Mouse (Mus musculus): ENCODE results near the gene Cacng6.

The Cacng6 gene

DNA sequence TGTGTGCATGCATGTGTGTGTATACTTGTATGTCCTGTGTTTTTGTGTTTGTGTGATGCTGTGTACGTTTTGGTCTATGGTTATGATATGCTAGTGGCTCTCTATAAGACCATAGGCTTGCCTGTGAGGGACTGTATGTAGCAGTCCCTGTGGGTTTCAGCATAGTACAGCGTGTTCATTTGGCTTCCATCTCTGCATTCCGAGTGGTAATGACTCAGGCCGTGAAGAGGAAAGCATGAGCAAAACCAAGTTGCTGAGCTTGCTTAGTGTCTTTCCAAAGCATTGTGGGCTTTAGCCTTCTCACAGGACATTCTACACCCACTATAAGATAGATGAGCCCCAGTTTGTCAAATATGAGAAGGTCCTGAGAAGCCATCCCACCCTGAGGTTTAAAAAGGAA is 39.3 kb downstream of the Cacng6 start:
- no peak for DNase-seq (ENCODE audit: low spot score)

DNA sequence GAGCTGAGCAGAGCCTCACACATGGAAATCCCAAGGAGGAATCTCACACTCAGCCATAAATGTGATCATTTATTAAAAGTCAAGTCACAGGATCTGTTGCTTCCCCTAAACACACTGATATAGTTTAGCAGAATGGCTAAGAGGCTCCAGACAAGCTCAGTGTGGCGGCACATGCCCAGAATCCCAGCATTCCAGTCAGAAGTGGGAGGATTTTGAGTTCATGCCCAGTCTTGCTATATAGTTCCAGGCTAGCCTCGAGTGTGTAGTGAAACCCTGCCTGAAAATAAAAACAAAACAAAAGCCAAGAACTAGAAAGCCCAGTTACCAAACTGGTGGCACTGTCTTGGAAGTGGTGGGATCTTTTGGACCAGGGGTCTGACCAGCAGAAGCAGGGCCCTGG is 44.6 kb downstream of the Cacng6 start:
- DNase-seq (ENCODE audit: low spot score) = no peak

DNA sequence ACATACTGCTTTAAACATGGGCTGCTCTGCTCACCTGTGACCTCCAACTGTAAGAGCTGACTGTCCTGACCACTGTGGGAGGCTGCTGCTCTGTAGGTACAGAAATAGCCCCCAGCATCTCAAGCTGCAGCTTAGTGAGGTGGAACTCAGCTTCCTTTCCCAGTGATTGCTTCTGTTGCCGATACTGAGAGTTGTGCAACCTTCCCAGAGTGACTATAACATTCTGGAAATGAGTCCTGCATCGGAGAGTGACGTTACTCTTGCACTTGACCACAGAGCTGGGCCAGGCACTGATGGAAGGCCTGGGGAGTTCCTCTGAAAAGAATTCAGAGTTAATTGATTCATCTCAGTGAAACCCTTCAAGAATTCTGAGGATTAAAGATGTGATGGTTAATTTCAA is 48.8 kb downstream of the Cacng6 start:
- no peak for DNase-seq (ENCODE audit: low spot score)

DNA sequence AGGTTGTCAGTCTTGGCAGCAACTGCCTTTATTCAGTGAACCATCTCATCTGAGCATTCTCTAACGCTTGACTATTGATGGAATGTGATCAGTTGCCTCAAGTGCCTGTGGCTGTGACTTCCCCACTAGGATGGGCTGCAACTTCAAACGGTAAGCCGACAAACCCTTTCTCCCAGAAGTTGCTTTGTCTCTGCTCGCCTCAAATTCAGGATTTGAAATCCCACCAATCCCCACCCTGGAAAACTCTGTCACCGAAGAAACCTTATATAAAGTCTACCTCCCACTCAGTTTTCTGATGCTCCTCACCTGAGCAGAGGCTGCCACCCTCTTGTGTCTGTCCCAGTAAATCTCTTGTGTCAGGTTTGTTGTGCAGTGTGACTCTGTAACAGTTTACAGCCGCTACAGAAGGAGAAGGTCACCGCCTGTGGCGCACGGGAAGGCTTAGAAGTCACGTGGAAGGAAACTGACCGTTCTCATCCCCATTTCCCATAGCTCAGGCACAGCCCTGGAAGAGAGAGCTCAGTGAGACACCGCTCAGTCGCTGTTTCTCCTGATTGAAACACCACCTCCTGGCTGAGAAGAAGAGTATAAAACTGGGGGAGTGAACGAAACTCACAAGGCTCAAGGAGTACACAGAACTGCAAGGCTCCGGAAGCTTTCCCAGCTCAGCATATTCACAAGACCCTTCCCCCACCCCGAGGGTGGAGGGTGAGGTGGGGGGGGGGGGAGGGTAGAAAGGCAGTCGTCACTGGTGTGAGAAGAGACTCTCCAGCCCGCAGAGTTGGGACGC is 50.5 kb downstream of the Cacng6 start:
- DNase-seq (ENCODE audit: low spot score) = no peak

DNA sequence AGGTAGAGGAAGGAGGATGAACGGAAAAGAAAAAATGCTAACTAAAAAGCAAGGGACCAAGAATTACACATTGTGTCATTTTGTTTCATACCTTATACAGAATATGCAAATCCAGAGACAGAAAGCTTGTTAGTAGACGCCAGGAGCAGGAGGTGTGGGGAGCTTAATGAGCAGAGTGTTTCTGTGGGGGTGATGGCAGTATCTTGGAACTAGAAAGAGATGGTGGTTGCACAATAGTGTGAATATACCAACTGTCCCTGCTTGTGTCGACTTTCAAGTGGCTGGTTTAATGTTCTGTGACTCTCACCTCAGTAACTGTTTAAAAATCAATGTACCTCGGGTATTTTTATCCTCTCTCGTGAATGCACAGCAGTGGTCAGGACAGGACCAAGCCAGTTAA is 52.7 kb downstream of the Cacng6 start:
- DNase-seq (ENCODE audit: low spot score) = no peak

DNA sequence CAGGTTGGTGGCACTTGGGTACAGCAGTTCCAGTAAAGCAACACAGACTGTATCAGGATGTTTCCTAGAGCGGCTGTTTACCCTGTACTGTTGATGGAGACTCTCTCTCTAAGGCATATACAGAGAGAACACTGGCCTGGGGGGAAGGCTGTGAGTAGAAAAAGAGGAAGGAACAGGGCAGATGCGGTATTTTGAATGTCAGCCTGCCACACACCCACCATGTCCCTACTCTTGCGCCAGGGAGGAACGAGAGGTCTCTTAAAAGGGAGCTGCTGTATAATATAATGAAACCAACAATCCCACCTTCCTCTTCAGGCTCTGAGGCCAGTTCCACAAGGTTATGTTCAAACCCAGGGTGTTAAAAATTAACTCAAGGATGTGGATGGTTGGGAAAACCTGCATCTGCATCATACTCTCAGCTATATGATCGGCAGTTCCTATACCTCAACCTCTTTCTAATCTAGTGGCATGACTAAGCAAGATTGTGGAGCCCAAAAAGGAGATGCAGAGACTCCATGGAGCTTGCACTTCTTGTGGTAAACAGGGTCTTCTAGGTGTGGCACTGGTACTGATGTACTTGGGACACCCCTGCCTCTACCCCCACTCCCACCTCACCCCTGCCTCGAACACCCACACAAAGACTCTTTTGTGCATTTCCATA is 58.1 kb downstream of the Cacng6 start:
- no peak for DNase-seq (ENCODE audit: low spot score)

Measured in urinary bladder, postnatal 14 days (tissue).